Mouse (Mus musculus): ENCODE measurements at regions not wholly inside any gene's neighbourhood (a gene's known extent, or its start where the extent isn't known, plus 50 kb on each side); places are given as distances from the start of the nearest gene placed in this dataset.

DNA sequence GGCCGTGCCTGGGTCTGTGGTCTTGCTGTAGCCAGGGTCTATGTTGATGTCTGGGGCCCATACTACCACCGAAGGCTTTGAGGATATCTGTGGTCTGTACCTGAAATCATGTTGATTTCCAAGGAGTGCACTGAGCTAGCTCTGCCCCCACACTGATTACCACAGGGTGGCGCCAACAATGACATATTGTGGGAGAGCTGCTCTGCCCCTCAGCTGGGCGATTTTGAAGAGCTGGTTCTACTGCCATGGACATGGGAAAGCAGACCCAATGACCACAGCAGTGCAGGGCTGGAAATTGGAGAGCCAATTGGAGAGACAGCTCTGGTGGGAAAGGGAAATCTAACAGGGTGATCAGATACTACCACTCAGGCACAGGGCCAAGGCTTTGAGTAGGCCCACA, 85.0 kb upstream of the Tas2r134 start (continued):
- TF ChIP-seq TBP (IDR thresholded peaks at IDR 0.05; ENCODE audit: low read depth, low read length), result no peak
- TF ChIP-seq GABPA (IDR thresholded peaks at IDR 0.05; ENCODE audit: low read depth, low read length), result no peak
- no peak for TF ChIP-seq MAFK (IDR thresholded peaks at IDR 0.05; ENCODE audit: borderline replicate concordance, low read depth, low read length)
- TF ChIP-seq CHD1 (IDR thresholded peaks at IDR 0.05; ENCODE audit: low read depth, low read length), result no peak
- no peak for TF ChIP-seq E2F4 (IDR thresholded peaks at IDR 0.05; ENCODE audit: borderline replicate concordance, low read depth, low read length)
- TF ChIP-seq ZKSCAN1 (IDR thresholded peaks at IDR 0.05; ENCODE audit: low read depth, low read length), result no peak

DNA sequence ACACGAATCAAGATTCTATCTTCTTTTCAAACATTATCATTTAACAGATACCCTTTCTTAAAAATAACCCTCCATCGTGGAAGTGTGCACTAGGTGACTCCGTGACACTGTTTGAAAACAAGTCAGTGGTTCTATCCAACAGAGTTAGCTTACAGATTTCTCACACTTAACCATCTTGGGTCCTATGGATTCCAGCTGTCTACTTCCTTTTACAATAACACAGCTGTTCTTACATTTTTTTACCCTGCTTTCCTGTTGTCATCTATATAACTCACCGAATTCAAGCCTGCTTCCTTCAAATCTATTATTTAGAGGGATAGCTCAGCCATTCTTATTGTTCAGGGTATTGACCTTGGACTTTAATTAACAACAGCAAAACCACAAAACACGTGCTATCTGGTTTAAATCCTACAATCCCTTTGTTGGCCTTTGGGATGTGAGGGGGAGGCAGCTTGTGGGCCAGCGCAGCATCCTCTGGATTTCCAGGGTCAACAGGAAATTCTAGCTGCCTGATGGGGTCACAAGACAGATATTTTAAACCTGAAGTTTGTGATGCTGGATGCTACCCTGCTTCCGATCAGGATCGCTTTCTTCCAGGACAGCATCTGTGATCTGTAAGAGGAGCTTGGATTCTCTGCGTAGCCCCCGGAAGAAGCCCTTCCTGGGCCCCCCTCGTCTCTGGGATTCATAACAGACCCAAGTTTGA, 94.4 kb upstream of the Tas2r134 start:
- no peak for TF ChIP-seq ETS1 (IDR thresholded peaks at IDR 0.05; ENCODE audit: low read depth, low read length)
- TF ChIP-seq RAD21 (IDR thresholded peaks at IDR 0.05; ENCODE audit: low read depth, low read length), result no peak
- no peak for TF ChIP-seq CTCF (IDR thresholded peaks at IDR 0.05 in 2 of 3, conservative IDR thresholded peaks at IDR 0.05 in 1 of 3; ENCODE audit: control insufficient read depth in 1 of 3, insufficient read depth in 1 of 3, low read depth in 2 of 3, low read length in 3 of 3, poor library complexity in 1 of 3, severe bottlenecking in 1 of 3)
- TF ChIP-seq TCF12 (IDR thresholded peaks at IDR 0.05; ENCODE audit: low read depth, low read length), result no peak
- no peak for TF ChIP-seq JUND (IDR thresholded peaks at IDR 0.05; ENCODE audit: low read depth, low read length)
- TF ChIP-seq MYC (IDR thresholded peaks at IDR 0.05; ENCODE audit: low read depth, low read length), result no peak
- TF ChIP-seq NELFE (IDR thresholded peaks at IDR 0.05; ENCODE audit: low read depth, low read length), result no peak
- no peak for TF ChIP-seq MXI1 (IDR thresholded peaks at IDR 0.05; ENCODE audit: low read depth, low read length)
- TF ChIP-seq MAFK (IDR thresholded peaks at IDR 0.05; ENCODE audit: borderline replicate concordance, low read depth, low read length), result no peak
- TF ChIP-seq POLR2AphosphoS5 (IDR thresholded peaks at IDR 0.05; ENCODE audit: borderline replicate concordance, low read depth, low read length), result no peak
- no peak for TF ChIP-seq BHLHE40 (IDR thresholded peaks at IDR 0.05; ENCODE audit: borderline replicate concordance, low read depth, low read length)
- TF ChIP-seq MAZ (IDR thresholded peaks at IDR 0.05; ENCODE audit: low read depth, low read length), result no peak
- no peak for TF ChIP-seq SIN3A (IDR thresholded peaks at IDR 0.05; ENCODE audit: low read length)
- TF ChIP-seq ZKSCAN1 (IDR thresholded peaks at IDR 0.05; ENCODE audit: low read depth, low read length), result no peak
- TF ChIP-seq RCOR1 (IDR thresholded peaks at IDR 0.05; ENCODE audit: low read depth, low read length), result no peak
- TF ChIP-seq EP300 (IDR thresholded peaks at IDR 0.05; ENCODE audit: low read depth in 1 of 2, low read length in 2 of 2), result no peak
- TF ChIP-seq SMC3 (IDR thresholded peaks at IDR 0.05; ENCODE audit: low read depth, low read length), result no peak
- no peak for TF ChIP-seq TBP (IDR thresholded peaks at IDR 0.05; ENCODE audit: low read depth, low read length)
- no peak for TF ChIP-seq NRF1 (IDR thresholded peaks at IDR 0.05; ENCODE audit: insufficient read depth, low read depth, low read length, poor library complexity, severe bottlenecking)
- H3K9ac ChIP-seq (ENCODE audit: control insufficient read depth, low read depth, low read length, poor library complexity, severe bottlenecking), result no peak overlapping the region
- no peak overlapping the region for H3K27ac ChIP-seq (ENCODE audit: control insufficient read depth, low read depth, low read length)
- no peaks in the 10 kb centered on the region for H3K79me2 ChIP-seq (ENCODE audit: control insufficient read depth, insufficient read depth, low read length, poor library complexity)
- H3K9me3 ChIP-seq (replicated peaks; ENCODE audit: insufficient read depth, low read length), result no peaks in the 10 kb centered on the region
- H3K36me3 ChIP-seq (ENCODE audit: control insufficient read depth in 1 of 2, insufficient read depth in 2 of 2, low read length in 2 of 2), result no peaks in the 10 kb centered on the region
- no peaks in the 10 kb centered on the region; a peak in 1 of 4 replicates for H3K27me3 ChIP-seq (ENCODE audit: control insufficient read depth in 1 of 2, insufficient read depth in 2 of 2, low read length in 2 of 2)
- no peak overlapping the region for H3K4me3 ChIP-seq (ENCODE audit: control insufficient read depth in 1 of 2, insufficient read depth in 1 of 2, low read depth in 2 of 2, low read length in 2 of 2)
- no peaks in the 10 kb centered on the region for H3K4me1 ChIP-seq (ENCODE audit: control insufficient read depth in 1 of 2, insufficient read depth in 2 of 2, low read length in 2 of 2)
- no peak for DNase-seq (ENCODE audit: low read depth, low spot score)

Data from MEL (cell line).